Mouse (Mus musculus) forelimb bud, embryonic 11.5 days (tissue): ENCODE data around the gene Mindy1.

Experiments
- DNase-seq: peaks from one replicate; pipeline ENCODE4 v3.0.0-alpha.2; 2012; ENCODE audit warnings: low read depth, low spot score

Gene Mindy1

DNA sequence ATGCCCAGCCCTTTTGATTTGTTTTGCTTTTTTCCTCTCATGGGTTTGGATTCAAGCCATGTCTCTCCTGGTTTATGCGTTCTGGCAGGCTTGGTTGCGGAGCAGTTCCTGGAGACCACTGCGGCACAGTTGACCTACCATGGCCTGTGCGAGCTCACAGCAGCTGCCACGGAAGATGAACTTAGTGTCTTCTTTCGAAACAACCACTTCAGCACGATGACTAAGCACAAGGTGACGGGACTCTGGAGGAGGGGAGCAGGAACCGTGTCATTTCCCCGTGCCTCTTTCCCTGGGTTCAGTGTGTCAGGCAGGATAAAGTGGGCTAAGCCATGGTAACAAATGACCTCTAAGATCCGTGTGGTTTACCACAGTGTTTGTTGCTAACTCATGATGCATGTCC is 12.4 kb downstream of the Mindy1 start:
- no peak for DNase-seq

- DNase-seq: no peak
Observed at GRCm38 (mm10) chr3:95294316-95294715, 13.2 kb downstream of the Mindy1 start.

GRCm38 (mm10) chr3:95294718-95295117 is 13.6 kb downstream of the Mindy1 start:
- DNase-seq: no peak

- no peak for DNase-seq
Observed at GRCm38 (mm10) chr3:95295321-95296102, 14.4 kb downstream of the Mindy1 start.

DNA sequence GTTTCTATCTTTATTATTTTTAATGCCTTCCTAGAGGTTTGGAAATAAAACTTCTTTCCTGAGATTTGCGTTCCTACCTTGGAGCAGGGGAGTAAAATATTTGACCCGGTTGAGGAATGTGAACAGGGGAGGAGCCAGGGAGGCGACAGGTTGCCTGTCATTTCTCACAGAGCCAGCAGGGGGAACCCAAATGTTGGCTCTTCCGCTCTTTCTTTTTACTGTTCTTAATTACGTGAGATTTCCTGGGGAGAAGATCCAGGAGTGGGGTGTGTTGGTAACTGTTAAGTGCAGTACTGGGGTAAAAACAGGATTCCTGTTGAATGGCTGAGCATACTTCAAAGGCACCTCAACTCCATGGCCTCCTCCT is 14.9 kb downstream of the Mindy1 start:
- peak; percentile 72 for DNase-seq

- DNase-seq: no peak
Observed at GRCm38 (mm10) chr3:95298018-95298417, 16.9 kb downstream of the Mindy1 start.

- DNase-seq: no peak
Observed at GRCm38 (mm10) chr3:95301204-95301796, 20.2 kb downstream of the Mindy1 start.

DNA sequence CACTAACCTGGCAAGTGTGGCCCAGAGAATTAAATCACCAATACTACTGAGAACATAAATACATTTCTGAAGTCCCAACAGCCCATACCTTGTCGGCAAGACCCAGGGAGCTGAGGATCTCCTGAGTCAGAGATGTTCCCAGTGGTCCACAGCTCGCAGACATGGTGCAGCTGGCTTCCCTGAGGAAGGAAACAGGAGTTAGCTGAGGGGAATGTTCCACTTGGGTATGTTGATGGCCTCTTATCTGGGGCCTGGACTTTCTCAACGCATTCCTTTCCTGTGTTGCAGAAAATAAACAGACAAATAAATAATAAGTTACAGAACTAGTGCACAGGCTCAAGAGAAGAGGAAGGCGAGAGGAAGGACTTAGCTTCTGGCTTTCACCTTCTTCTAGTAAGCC is 25.1 kb downstream of the Mindy1 start:
- no peak for DNase-seq

GRCm38 (mm10) chr3:95307100-95307499 is 26.0 kb downstream of the Mindy1 start, which contains the start of gene Anxa9:
Gene Anxa9 (minus strand): TSS chr3:95307176.
- no peak for DNase-seq

DNA sequence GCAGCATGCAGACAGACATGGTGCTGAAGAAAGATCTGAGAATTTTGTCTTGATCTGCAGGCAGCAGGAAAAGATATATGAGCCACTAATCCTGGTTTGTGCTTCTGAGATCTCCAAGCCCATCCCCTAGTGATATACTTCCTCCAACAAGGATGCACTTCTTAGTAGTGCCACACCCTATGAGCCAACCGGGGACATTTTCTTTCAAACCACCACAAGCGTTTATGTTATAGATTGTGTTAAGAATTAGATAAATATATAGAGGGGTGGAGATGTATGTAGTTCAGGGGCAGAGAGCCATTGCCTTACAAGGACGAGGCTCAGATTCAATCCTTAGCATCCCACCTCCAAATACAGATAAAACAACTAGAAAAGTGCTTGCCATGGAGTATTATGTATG is 29.4 kb downstream of the Mindy1 start:
- DNase-seq: no peak

- DNase-seq: peak; percentile 66
Observed at GRCm38 (mm10) chr3:95310968-95311882, 30.1 kb downstream of the Mindy1 start.

DNA sequence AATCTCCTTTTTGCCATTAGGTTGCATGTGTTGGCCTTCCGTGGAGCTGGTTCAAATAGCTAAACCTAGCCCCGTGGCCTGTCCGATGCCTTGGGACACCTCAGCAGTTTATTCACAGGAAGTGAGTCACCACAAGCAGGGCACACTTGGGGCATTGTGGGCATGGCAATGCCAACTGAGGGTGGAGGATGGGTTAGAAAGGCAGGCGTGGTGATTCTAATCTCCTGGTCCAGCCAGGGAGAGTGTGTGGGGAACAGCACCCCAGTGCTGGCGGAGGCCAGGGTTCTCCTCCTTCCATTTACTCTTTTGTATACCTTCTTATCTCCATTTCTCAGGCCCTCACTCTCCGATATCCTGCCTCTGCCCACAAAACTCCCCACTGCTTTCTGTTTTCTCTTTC is 31.5 kb downstream of the Mindy1 start:
- no peak for DNase-seq

- DNase-seq: no peak
Observed at GRCm38 (mm10) chr3:95313476-95313875, 32.3 kb downstream of the Mindy1 start.

- DNase-seq: no peak
Observed at GRCm38 (mm10) chr3:95314075-95314474, 32.9 kb downstream of the Mindy1 start.

- no peak for DNase-seq
Observed at GRCm38 (mm10) chr3:95314486-95315093, 33.4 kb downstream of the Mindy1 start, which contains the start of gene Cers2. Gene Cers2 (plus strand): TSS chr3:95314791.

DNA sequence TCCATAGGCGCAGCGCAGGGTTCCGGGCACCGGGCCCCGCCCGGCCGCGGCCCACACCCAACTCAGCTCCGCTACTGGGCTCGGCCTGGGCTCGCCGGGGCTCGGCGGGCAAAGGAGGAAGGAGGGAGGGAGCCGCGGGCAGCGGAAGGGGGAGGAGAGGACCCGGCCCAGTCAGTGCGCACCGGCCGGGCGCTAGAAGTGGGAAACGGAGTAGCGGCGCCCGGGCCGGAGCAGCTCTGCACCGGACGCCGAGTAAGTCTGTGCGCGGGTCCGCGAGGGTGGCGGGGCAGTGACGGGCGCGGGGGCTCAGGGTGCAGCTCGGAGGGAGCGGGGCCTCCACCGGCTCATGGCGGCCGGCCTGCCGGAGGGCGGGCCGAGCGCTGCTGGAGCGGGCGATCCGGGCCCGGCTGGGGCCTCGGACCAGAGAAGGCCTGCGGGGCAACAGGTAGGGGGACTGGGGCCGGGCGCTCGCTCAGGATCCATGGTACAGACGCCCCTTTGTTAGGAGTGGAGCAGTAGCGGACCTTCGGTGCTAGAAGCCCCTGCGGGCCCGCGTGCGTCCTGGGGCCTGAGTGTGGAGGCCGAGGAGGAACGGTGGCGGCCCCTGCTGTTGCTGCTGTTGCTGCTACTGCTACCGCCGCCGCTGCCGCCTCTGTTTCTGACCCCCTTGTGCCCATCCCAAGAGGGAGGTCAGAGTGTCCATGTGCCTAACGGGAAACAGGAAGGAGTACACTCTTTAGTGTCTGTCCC is 34.1 kb downstream of the Mindy1 start:
- DNase-seq: peak; percentile 83

- DNase-seq: no peak
Observed at GRCm38 (mm10) chr3:95315844-95316550, 34.9 kb downstream of the Mindy1 start.

- peak; percentile 46 for DNase-seq
Observed at GRCm38 (mm10) chr3:95317414-95318080, 36.4 kb downstream of the Mindy1 start.

- no peak for DNase-seq
Observed at GRCm38 (mm10) chr3:95318548-95318947, 37.4 kb downstream of the Mindy1 start.

- no peak for DNase-seq
Observed at GRCm38 (mm10) chr3:95319110-95319509, 38.0 kb downstream of the Mindy1 start.
